Mouse (Mus musculus) CH12.LX (cell line): ENCODE data around the gene Inpp5f. TPM values are rescaled to one million over a fixed set of nuclear protein-coding genes. Genes with fewer than 3 reads are reported as not detected.

Experiments used
- DNase-seq: peaks from one replicate; pipeline ENCODE4 v3.0.0-alpha.2; 2013; ENCODE audit errors: extremely low read depth
- H3K27ac ChIP-seq: 2 replicates; pipeline ENCODE4 v1.5.1; 2012; ENCODE audit warnings: low read depth, mild to moderate bottlenecking, control low read depth, moderate library complexity; ENCODE audit not compliant: insufficient read depth
- H3K27me3 ChIP-seq: replicated peaks from 2 replicates; pipeline ENCODE3; 2012; ENCODE audit warnings: inconsistent platforms
- H3K36me3 ChIP-seq, 2 experiments: replicated peaks in 1 of 2; 2 replicates each; pipeline versions ENCODE3 to v1.6.1; 2012; ENCODE audit warnings: inconsistent platforms in 1 of 2, low read length in 1 of 2, mild to moderate bottlenecking in 1 of 2, mixed read lengths in 1 of 2, moderate library complexity in 1 of 2; ENCODE audit not compliant: control insufficient read depth in 1 of 2, insufficient read depth in 1 of 2
- H3K4me1 ChIP-seq, 2 experiments: 2 replicates each; pipeline ENCODE4 v1.6.1; 2012; ENCODE audit warnings: inconsistent platforms in 1 of 2, moderate library complexity in 1 of 2; ENCODE audit not compliant: insufficient read depth in 2 of 2, control insufficient read depth in 1 of 2
- H3K4me2 ChIP-seq: 2 replicates; pipeline ENCODE4 v1.6.1; 2012; ENCODE audit warnings: low read depth, mild to moderate bottlenecking, control low read depth; ENCODE audit not compliant: poor library complexity, insufficient read depth, severe bottlenecking
- H3K4me3 ChIP-seq, 3 experiments: fragments of 150-350 bp in 1 of 3; sonication (generic) in 1 of 3; replicated peaks in 1 of 3; 2 replicates each; pipeline versions ENCODE3 to v1.5.1; 2011 to 2012; ENCODE audit warnings: low read depth in 2 of 3, low read length in 2 of 3, mild to moderate bottlenecking in 2 of 3, moderate library complexity in 2 of 3, control low read depth in 1 of 3, improper control_type of control experiment in 1 of 3, inconsistent platforms in 1 of 3, mixed read lengths in 1 of 3; ENCODE audit not compliant: poor library complexity in 1 of 3
- H3K79me2 ChIP-seq: replicated peaks from 2 replicates; pipeline ENCODE4 v1.6.1; 2012; ENCODE audit warnings: mild to moderate bottlenecking, moderate library complexity; ENCODE audit not compliant: control insufficient read depth, poor library complexity, insufficient read depth, severe bottlenecking; ENCODE audit errors: extremely low read depth
- H3K9ac ChIP-seq: 2 replicates; pipeline ENCODE4 v1.6.1; 2012; ENCODE audit warnings: low read depth, mild to moderate bottlenecking, control low read depth, moderate library complexity; ENCODE audit not compliant: insufficient read depth
- H3K9me3 ChIP-seq: replicated peaks from 2 replicates; pipeline ENCODE3; 2012; ENCODE audit warnings: low read length, inconsistent platforms, mixed read lengths
- BHLHE40 ChIP-seq: IDR thresholded peaks from 2 replicates; pipeline ENCODE4 v1.6.1; 2011; ENCODE audit warnings: mild to moderate bottlenecking, low read depth, low read length, improper control_type of control experiment
- CHD2 ChIP-seq: IDR thresholded peaks from 2 replicates; pipeline ENCODE4 v1.6.1; 2011; ENCODE audit warnings: low read length, improper control_type of control experiment
- CTCF ChIP-seq, 2 experiments: IDR thresholded peaks in 1 of 2; conservative IDR thresholded peaks in 1 of 2; 2 replicates each; pipeline ENCODE4 v1.5.1; 2011 to 2012; ENCODE audit warnings: low read depth in 2 of 2, low read length in 2 of 2, improper control_type of control experiment in 1 of 2, inconsistent platforms in 1 of 2, mild to moderate bottlenecking in 1 of 2, moderate library complexity in 1 of 2
- ELF1 ChIP-seq: IDR thresholded peaks from 2 replicates; pipeline ENCODE4 v1.6.1; 2014; ENCODE audit warnings: low read depth, mild to moderate bottlenecking, inconsistent platforms, low read length, improper control_type of control experiment
- EP300 ChIP-seq: IDR thresholded peaks from 2 replicates; pipeline ENCODE4 v1.6.1; 2011; ENCODE audit warnings: low read length, improper control_type of control experiment
- ETS1 ChIP-seq: conservative IDR thresholded peaks from 2 replicates; pipeline ENCODE4 v1.6.1; 2012; ENCODE audit warnings: low read depth, mild to moderate bottlenecking, inconsistent platforms, low read length, improper control_type of control experiment, moderate library complexity
- HCFC1 ChIP-seq: IDR thresholded peaks from 2 replicates; pipeline ENCODE4 v1.6.1; 2012; ENCODE audit warnings: low read depth, mild to moderate bottlenecking, inconsistent platforms, low read length, improper control_type of control experiment
- KAT2A ChIP-seq: IDR thresholded peaks from 2 replicates; pipeline ENCODE4 v1.6.1; 2012; ENCODE audit warnings: low read length, improper control_type of control experiment, inconsistent platforms; ENCODE audit not compliant: insufficient replicate concordance
- MAFK ChIP-seq: IDR thresholded peaks from 2 replicates; pipeline ENCODE4 v1.6.1; 2011; ENCODE audit warnings: low read length, improper control_type of control experiment; ENCODE audit not compliant: insufficient replicate concordance
- MAX ChIP-seq: IDR thresholded peaks from 2 replicates; pipeline ENCODE4 v1.6.1; 2011; ENCODE audit warnings: low read length, improper control_type of control experiment
- MXI1 ChIP-seq: IDR thresholded peaks from 2 replicates; pipeline ENCODE4 v1.6.1; 2011; ENCODE audit warnings: mild to moderate bottlenecking, low read depth, low read length, improper control_type of control experiment
- MYC ChIP-seq: IDR thresholded peaks from 2 replicates; pipeline ENCODE4 v1.6.1; 2011; ENCODE audit warnings: low read depth, mild to moderate bottlenecking, improper control_type of control experiment, low read length
- NELFE ChIP-seq: IDR thresholded peaks from 2 replicates; pipeline ENCODE4 v1.6.1; 2011; ENCODE audit warnings: low read depth, low read length, improper control_type of control experiment
- NRF1 ChIP-seq: IDR thresholded peaks from 2 replicates; pipeline ENCODE4 v1.6.1; 2014; ENCODE audit warnings: low read depth, mild to moderate bottlenecking, inconsistent platforms, low read length, improper control_type of control experiment, moderate library complexity
- POLR2AphosphoS2 ChIP-seq: IDR thresholded peaks from 2 replicates; pipeline ENCODE4 v1.6.1; 2011; ENCODE audit warnings: low read depth, low read length, improper control_type of control experiment
- RAD21 ChIP-seq: IDR thresholded peaks from 2 replicates; pipeline ENCODE4 v1.6.1; 2011; ENCODE audit warnings: low read depth, mild to moderate bottlenecking, low read length, improper control_type of control experiment, moderate library complexity
- RCOR1 ChIP-seq: conservative IDR thresholded peaks from 2 replicates; pipeline ENCODE4 v1.6.1; 2012; ENCODE audit warnings: low read depth, mild to moderate bottlenecking, inconsistent platforms, low read length, improper control_type of control experiment
- SIN3A ChIP-seq: IDR thresholded peaks from 2 replicates; pipeline ENCODE4 v1.6.1; 2012; ENCODE audit warnings: low read length, improper control_type of control experiment, inconsistent platforms
- SMC3 ChIP-seq: IDR thresholded peaks from 2 replicates; pipeline ENCODE4 v1.6.1; 2011; ENCODE audit warnings: low read depth, low read length, improper control_type of control experiment
- TBP ChIP-seq: conservative IDR thresholded peaks from 2 replicates; pipeline ENCODE4 v1.6.1; 2011; ENCODE audit warnings: low read depth, low read length, improper control_type of control experiment
- UBTF ChIP-seq: IDR thresholded peaks from 2 replicates; pipeline ENCODE4 v1.6.1; 2012; ENCODE audit warnings: low read depth, mild to moderate bottlenecking, inconsistent platforms, low read length, improper control_type of control experiment, moderate library complexity
- USF1 ChIP-seq: IDR thresholded peaks from 2 replicates; pipeline ENCODE4 v1.6.1; 2014; ENCODE audit warnings: low read depth, mild to moderate bottlenecking, inconsistent platforms, low read length, improper control_type of control experiment
- ZC3H11A ChIP-seq: IDR thresholded peaks from 2 replicates; pipeline ENCODE4 v1.6.1; 2012; ENCODE audit warnings: low read depth, mild to moderate bottlenecking, inconsistent platforms, low read length, improper control_type of control experiment
- ZKSCAN1 ChIP-seq: IDR thresholded peaks from 2 replicates; pipeline ENCODE4 v1.6.1; 2012; ENCODE audit warnings: low read depth, inconsistent platforms, low read length, improper control_type of control experiment, borderline replicate concordance
- dilution Hi-C: fragments of 300-500 bp; cut with MboI; formaldehyde crosslinking; loops from 2 replicates; pipeline ENCODE4 v1.14.3; 2020; ENCODE audit warnings: low sequenced_read_pairs; ENCODE audit not compliant: extremely low pct_unique_long_range_greater_than_20kb, extremely low pct_ligation_motif_present
- in situ Hi-C: fragments of 300-500 bp; cut with MboI; formaldehyde crosslinking; loops from 3 replicates; pipeline ENCODE4 v1.14.3; 2019; ENCODE audit warnings: low sequenced_read_pairs, low pct_ligation_motif_present, low pct_unique_long_range_greater_than_20kb, mixed read lengths
- polyA plus RNA-seq: library from polyadenylated mRNA; unstranded; fragments of >175 nt; gene quantifications from 2 replicates; pipeline ENCODE4 v1.2.1, GENCODE M21; 2012; ENCODE audit warnings: low read depth; ENCODE audit not compliant: insufficient read length
- total RNA-seq, 2 experiments: library from RNA; depleted of rRNA; stranded (reverse); fragments of 300-350 nt in 1 of 2; fragments of >200 nt in 1 of 2; gene quantifications; 2 replicates each; pipeline ENCODE4 v1.2.3; 2012 to 2014

The Inpp5f gene
- total and polyA plus RNA-seq, 3 experiments, result 4.0 to 6.2 (median 5.5) TPM

DNA sequence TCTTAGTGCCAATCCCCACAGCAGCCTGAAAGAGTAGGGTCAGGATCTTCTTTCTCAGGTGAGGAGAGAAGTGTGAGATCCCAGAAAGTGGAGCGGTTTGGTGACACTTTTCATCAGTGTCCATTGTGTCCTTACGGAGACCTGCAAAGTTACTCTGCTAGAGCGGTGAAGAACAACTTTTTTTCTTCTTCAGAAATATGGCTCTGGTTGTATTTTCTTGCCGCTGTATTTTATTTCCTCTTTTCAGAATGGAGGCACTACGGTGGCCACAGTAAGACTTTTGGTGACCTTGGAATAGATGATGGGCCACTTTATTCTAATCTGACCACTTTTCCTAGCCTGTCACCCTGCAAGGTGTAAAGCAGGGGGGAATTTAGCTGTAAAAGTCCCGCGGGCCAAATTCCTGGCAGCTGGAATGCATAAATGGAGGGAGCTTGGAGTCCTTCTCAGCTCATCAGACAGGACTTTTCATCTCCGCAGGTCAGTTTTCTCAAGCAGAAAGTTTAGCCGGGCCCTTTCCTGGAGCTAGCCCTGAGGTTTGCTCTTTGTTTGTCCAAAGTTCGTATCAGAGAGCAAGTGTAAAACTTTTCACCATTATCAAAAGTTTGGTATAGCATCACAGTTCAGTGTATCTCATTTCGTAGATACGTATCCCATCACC lies 1.5 kb downstream of the Inpp5f start:
- H3K4me2 ChIP-seq, result no peak overlapping the region
- in situ Hi-C loops, result no loop called here

DNA sequence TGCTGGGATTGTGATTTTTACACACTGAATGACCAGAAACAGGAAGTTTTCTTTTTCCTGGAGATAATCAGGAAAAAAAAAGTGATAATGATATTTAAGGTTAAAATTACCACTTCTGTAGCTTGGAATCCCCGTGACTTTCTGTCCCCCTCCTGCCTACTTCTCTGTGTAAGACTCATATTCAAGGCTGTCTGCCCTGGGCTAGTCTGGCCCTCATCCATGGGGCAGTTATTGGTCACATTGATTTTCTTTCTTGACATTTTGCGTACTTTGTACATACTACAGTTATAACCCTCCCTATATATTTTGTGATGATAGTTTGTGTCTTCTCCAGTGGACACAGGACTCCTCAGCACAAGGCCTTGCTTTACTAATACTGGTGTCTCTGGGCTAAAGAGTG lies 2.5 kb downstream of the Inpp5f start:
- dilution Hi-C loops, result no loop called here
- Histone ChIP-seq H3K36me3 (no peaks in the 10 kb centered on the region), H3K9me3 (no peaks in the 10 kb centered on the region), H3K9ac (no peak overlapping the region), H3K27ac (no peak overlapping the region), H3K4me1 (peaks cover 0 to 14% of the 10 kb centered on the region in 2 experiments; a peak in 2 of 4 replicates), H3K79me2 (no peaks in the 10 kb centered on the region), H3K4me3 (no peak overlapping the region), H3K4me2 (no peak overlapping the region), H3K27me3 (no peaks in the 10 kb centered on the region)
- no peak for DNase-seq
- TF ChIP-seq SMC3, result no peak
- TF ChIP-seq KAT2A, result no peak
- no peak for TF ChIP-seq USF1
- TF ChIP-seq ELF1, result no peak
- no peak for TF ChIP-seq ETS1
- no peak for TF ChIP-seq MAX
- no peak for TF ChIP-seq RCOR1
- no peak for TF ChIP-seq CTCF (conservative IDR thresholded peaks at IDR 0.05 in 1 of 2, IDR thresholded peaks at IDR 0.05 in 1 of 2; ENCODE audit: low read depth in 2 of 2, low read length in 2 of 2)
- TF ChIP-seq MYC, result no peak
- no peak for TF ChIP-seq EP300
- TF ChIP-seq SIN3A, result no peak
- in situ Hi-C loops, result no loop called here

More for the DNA sequence above, 1.5 kb downstream of the Inpp5f start:
- no peaks in the 10 kb centered on the region for H3K36me3 ChIP-seq
- no peak overlapping the region for H3K27ac ChIP-seq
- H3K79me2 ChIP-seq, result no peaks in the 10 kb centered on the region
- H3K9me3 ChIP-seq, result no peaks in the 10 kb centered on the region
- H3K27me3 ChIP-seq, result no peaks in the 10 kb centered on the region
- no peak overlapping the region for H3K4me3 ChIP-seq
- H3K4me1 ChIP-seq, result peaks cover 0 to 14% of the 10 kb centered on the region in 2 experiments; a peak in 2 of 4 replicates
- TF ChIP-seq UBTF, result no peak
- no peak for TF ChIP-seq BHLHE40
- no peak for TF ChIP-seq ETS1
- no peak for DNase-seq
- no peak overlapping the region for H3K9ac ChIP-seq
- dilution Hi-C loops, result no loop called here

DNA sequence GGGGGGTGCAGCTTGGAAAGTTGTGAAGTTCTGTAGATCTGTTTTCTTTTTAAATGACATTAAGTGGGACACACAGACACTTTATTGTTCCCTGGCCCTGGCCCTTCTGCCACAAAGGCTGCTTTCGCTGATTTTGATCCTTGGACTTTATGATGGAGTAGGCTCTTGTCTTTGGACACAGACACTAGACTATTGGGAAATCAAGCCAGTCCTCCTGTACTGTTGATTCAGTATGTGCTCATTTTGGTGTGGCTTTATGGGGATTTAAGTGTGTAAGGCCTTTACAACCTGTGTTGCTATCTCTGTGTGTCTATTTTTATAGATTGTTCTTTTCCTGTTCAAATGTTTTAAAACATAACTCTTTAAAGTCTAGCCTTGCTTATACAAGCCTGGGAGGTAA lies 6.5 kb downstream of the Inpp5f start:
- Histone ChIP-seq H3K27ac (no peak overlapping the region), H3K4me3 (no peak overlapping the region), H3K36me3 (peaks cover 0 to 2% of the 10 kb centered on the region in 2 experiments), H3K79me2 (no peaks in the 10 kb centered on the region), H3K4me1 (no peaks in the 10 kb centered on the region), H3K9me3 (peaks cover 12% of the 10 kb centered on the region), H3K27me3 (no peaks in the 10 kb centered on the region), H3K4me2 (no peak overlapping the region), H3K9ac (no peak overlapping the region)
- dilution Hi-C loops, result no loop called here
- TF ChIP-seq USF1 (no peak), EP300 (no peak), CHD2 (no peak), UBTF (no peak), POLR2AphosphoS2 (no peak), ZC3H11A (no peak), MAFK (no peak), NRF1 (no peak), RAD21 (no peak), SMC3 (no peak), ZKSCAN1 (no peak), HCFC1 (no peak), TBP (no peak), NELFE (no peak), MAX (no peak), MXI1 (no peak)
- no peak for DNase-seq
- in situ Hi-C loops, result no loop called here
